In genomic region chr6:64671010-64671409, GRCm38 (mm10) we compare ENCODE assay signal across 25 mouse cellular contexts. TPM values are rescaled to one million over a fixed set of nuclear protein-coding genes. Genes with fewer than 3 reads are reported as not detected.
A peak's percentile ranks its signal among the peaks of the same experiment; 100 is the strongest.
DNase-seq lines count a peak whose midpoint lies in the region; ATAC-seq and TF ChIP-seq lines count a peak whose summit lies in the region.
"Had no signal": no experiment of that assay in that cellular context is flagged by ENCODE, and none has a peak within 500 bp of the region (broad histone marks: within the 10 kb centered on the region; RNA-seq: fewer than 3 reads in every experiment).

No protein-coding gene starts in this region.

- H3K36me3 ChIP-seq in forebrain, embryonic 14.5 days (ENCODE audit: control insufficient read depth, insufficient read depth, low read length), result no peaks in the 10 kb centered on the region
- H3K36me3 ChIP-seq in forebrain, embryonic 11.5 days (ENCODE audit: control insufficient read depth, insufficient read depth, low read length), result no peaks in the 10 kb centered on the region
- no peaks in the 10 kb centered on the region for H3K36me3 ChIP-seq in forebrain, embryonic 16.5 days (ENCODE audit: control insufficient read depth, insufficient read depth)
- H3K36me3 ChIP-seq in forebrain, embryonic 10.5 days (replicated peaks), result no peaks in the 10 kb centered on the region
- H3K36me3 ChIP-seq: embryonic facial prominence, embryonic 13.5 days; embryonic facial prominence, embryonic 15.5 days; G1E had no signal

- H3K27me3 ChIP-seq in forebrain, embryonic 14.5 days (replicated peaks; ENCODE audit: control insufficient read depth, insufficient read depth, low read length), result no peaks in the 10 kb centered on the region
- no peaks in the 10 kb centered on the region for H3K27me3 ChIP-seq in forebrain, embryonic 11.5 days (ENCODE audit: control insufficient read depth, insufficient read depth, low read length)
- no peaks in the 10 kb centered on the region for H3K27me3 ChIP-seq in forebrain, embryonic 16.5 days (replicated peaks; ENCODE audit: control insufficient read depth, insufficient read depth, low read length)
- H3K27me3 ChIP-seq in forebrain, embryonic 10.5 days (ENCODE audit: poor library complexity, severe bottlenecking), result no peaks in the 10 kb centered on the region
- H3K27me3 ChIP-seq: CH12.LX; embryonic facial prominence, embryonic 13.5 days; embryonic facial prominence, embryonic 15.5 days had no signal

- TF ChIP-seq CTCF in brain, embryonic 14.5 days (IDR thresholded peaks at IDR 0.05; ENCODE audit: borderline replicate concordance, extremely low read depth, insufficient read depth, insufficient read length), result no peak

- no peak overlapping the region for H3K4me3 ChIP-seq in forebrain, embryonic 14.5 days (ENCODE audit: low read depth, low read length)
- no peak overlapping the region for H3K4me3 ChIP-seq in forebrain, embryonic 11.5 days (ENCODE audit: low read depth, low read length)
- H3K4me3 ChIP-seq in forebrain, embryonic 16.5 days (replicated peaks; ENCODE audit: low read length), result no peak overlapping the region
- H3K4me3 ChIP-seq in forebrain, embryonic 10.5 days, result no peak overlapping the region
- H3K4me3 ChIP-seq: embryonic facial prominence, embryonic 13.5 days; embryonic facial prominence, embryonic 15.5 days; erythroblast, embryonic 14.5 days had no signal

- WGBS in forebrain, embryonic 14.5 days, result 70% methylated on average over 3 of the region's 3 CpGs
- WGBS in forebrain, embryonic 11.5 days, result 83% methylated on average over 3 of the region's 3 CpGs
- 46% methylated on average over 3 of the region's 3 CpGs for WGBS in forebrain, embryonic 16.5 days
- 84% methylated on average over 3 of the region's 3 CpGs for WGBS in forebrain, embryonic 10.5 days

- no peak overlapping the region for H3K27ac ChIP-seq in forebrain, embryonic 14.5 days (ENCODE audit: low read depth, low read length)
- H3K27ac ChIP-seq in forebrain, embryonic 11.5 days (ENCODE audit: low read depth, low read length), result no peak overlapping the region
- H3K27ac ChIP-seq in forebrain, embryonic 16.5 days (ENCODE audit: low read length), result no peak overlapping the region
- H3K27ac ChIP-seq in forebrain, embryonic 10.5 days, result no peak overlapping the region
- H3K27ac ChIP-seq: embryonic facial prominence, embryonic 13.5 days; embryonic facial prominence, embryonic 15.5 days had no signal

- no peak for TF ChIP-seq POLR2A in brain, embryonic 14.5 days (IDR thresholded peaks at IDR 0.05; ENCODE audit: borderline replicate concordance, extremely low read depth, insufficient read depth, insufficient read length, poor library complexity, severe bottlenecking)

- ATAC-seq in forebrain, embryonic 14.5 days, result no peak
- no peak for ATAC-seq in forebrain, embryonic 11.5 days (replicated peaks; ENCODE audit: low FRiP score)
- ATAC-seq in forebrain, embryonic 16.5 days, result peak; percentile 38; the same call in 1 of the 2 replicates
- ATAC-seq: activated CD4-positive, CD25-positive, alpha-beta regulatory T cell, adult 4 months; CD4-positive, CD25-positive, alpha-beta regulatory T cell, adult 4 months; Patski had no signal

- peak; percentile 51 for DNase-seq in forebrain, embryonic 14.5 days (ENCODE audit: low spot score)
- no peak for DNase-seq in forebrain, embryonic 11.5 days (ENCODE audit: low spot score)
- DNase-seq in forebrain, embryonic 10.5 days (ENCODE audit: extremely low spot score, low spot score), result no peak
- peak; percentile 45 for DNase-seq in brain, embryonic 14.5 days (ENCODE audit: low read depth)
- DNase-seq: adrenal gland, adult 8-10 months; adrenal gland, postnatal 14 days; adrenal gland, postnatal 36 days; B cell, adult 2 months; cerebellum, adult 11 months; cerebellum, adult 18-20 months; cerebellum, adult 8-10 months; cerebellum, adult 9-11 months; cerebellum, postnatal 14 days; cerebellum, postnatal 36 days; embryo, embryonic 11 days had no signal

- H3K9me3 ChIP-seq in forebrain, embryonic 14.5 days (replicated peaks; ENCODE audit: control insufficient read depth, low read length), result no peaks in the 10 kb centered on the region
- H3K9me3 ChIP-seq in forebrain, embryonic 11.5 days (ENCODE audit: control insufficient read depth, low read length), result no peaks in the 10 kb centered on the region
- no peaks in the 10 kb centered on the region for H3K9me3 ChIP-seq in forebrain, embryonic 16.5 days (ENCODE audit: control insufficient read depth, low read length)
- no peaks in the 10 kb centered on the region for H3K9me3 ChIP-seq in forebrain, embryonic 10.5 days
- H3K9me3 ChIP-seq: embryonic facial prominence, embryonic 13.5 days; embryonic facial prominence, embryonic 15.5 days; G1E had no signal

- no peaks in the 10 kb centered on the region for H3K4me1 ChIP-seq in forebrain, embryonic 14.5 days (ENCODE audit: control insufficient read depth, insufficient read depth, low read length)
- no peaks in the 10 kb centered on the region for H3K4me1 ChIP-seq in forebrain, embryonic 11.5 days (replicated peaks; ENCODE audit: control insufficient read depth, insufficient read depth, low read length)
- H3K4me1 ChIP-seq in forebrain, embryonic 16.5 days (replicated peaks; ENCODE audit: control insufficient read depth, insufficient read depth, low read length), result no peaks in the 10 kb centered on the region
- H3K4me1 ChIP-seq in forebrain, embryonic 10.5 days, result no peaks in the 10 kb centered on the region
- H3K4me1 ChIP-seq: embryonic facial prominence, embryonic 13.5 days; embryonic facial prominence, embryonic 15.5 days had no signal

- no peak overlapping the region for H3K9ac ChIP-seq in forebrain, embryonic 14.5 days (ENCODE audit: low read length)
- H3K9ac ChIP-seq in forebrain, embryonic 11.5 days (ENCODE audit: low read length), result no peak overlapping the region
- H3K9ac ChIP-seq in forebrain, embryonic 16.5 days (replicated peaks; ENCODE audit: low read depth, low read length), result no peak overlapping the region
- H3K9ac ChIP-seq: embryonic facial prominence, embryonic 13.5 days; embryonic facial prominence, embryonic 15.5 days had no signal

- H3K4me2 ChIP-seq in forebrain, embryonic 14.5 days (ENCODE audit: low read length), result no peak overlapping the region
- no peak overlapping the region for H3K4me2 ChIP-seq in forebrain, embryonic 11.5 days (ENCODE audit: low read depth, low read length, severe bottlenecking)
- H3K4me2 ChIP-seq in forebrain, embryonic 16.5 days (ENCODE audit: low read length), result no peak overlapping the region
- H3K4me2 ChIP-seq: embryonic facial prominence, embryonic 13.5 days; embryonic facial prominence, embryonic 15.5 days had no signal

RNA-seq across cellular contexts. Expression of gene Atoh1, which starts 57.9 kb away (rescaled TPM):
- polyA plus RNA-seq in forebrain, embryonic 14.5 days (2014; fragmentation: Nextera tagmentation; extraction: Ambion mirVana), result 0.23 TPM in 1 of 2 replicates, not detected in the other
- not detected in 2 replicates for polyA plus RNA-seq in forebrain, embryonic 11.5 days (2014; fragmentation: Nextera tagmentation; extraction: Ambion mirVana)
- 0.30 TPM in 1 of 2 replicates, not detected in the other for polyA plus RNA-seq in forebrain, embryonic 16.5 days (2015; fragmentation: Nextera tagmentation; extraction: Ambion mirVana)
- polyA plus RNA-seq in forebrain, embryonic 10.5 days (2016; fragmentation: Nextera tagmentation; extraction: Ambion mirVana), result not detected in 2 replicates
- polyA plus RNA-seq in brain, embryonic 14.5 days (2012; rRNA removed), result 1.2 and 5.9 TPM in 2 replicates
- polyA plus RNA-seq: activated CD4-positive, CD25-positive, alpha-beta regulatory T cell, adult 4 months; erythroblast, embryonic 14.5 days; frontal cortex, adult 2 months; G1E; Patski had no signal

Comparison
In these comparisons a context has a peak if more than half of its experiments do, and no peak if none do; other contexts are left out.
1. DNase-seq: peak in forebrain, embryonic 14.5 days (single experiment) and brain, embryonic 14.5 days (single experiment); none in forebrain, embryonic 11.5 days (single experiment) and forebrain, embryonic 10.5 days (single experiment).